Mouse (Mus musculus): Measurements from ENCODE around the gene Bloc1s1. TPM values are rescaled to one million over a fixed set of nuclear protein-coding genes. Genes with fewer than 3 reads are reported as not detected.

The Bloc1s1 gene
- total RNA-seq (2015) (190 and 212 TPM in 2 replicates), total RNA-seq (2017) (135 and 165 TPM in 2 replicates)

- ATAC-seq (ENCODE audit: poor library complexity, severe bottlenecking): no peak
Observed at GRCm38 (mm10) chr10:128923935-128924334, at the start of gene Bloc1s1. TSS of gene Bloc1s1 (minus strand) at chr10:128924035.

- no peak for ATAC-seq (ENCODE audit: poor library complexity, severe bottlenecking)
Observed at GRCm38 (mm10) chr10:128972841-128973240, 49.0 kb upstream of the Bloc1s1 start.

- ATAC-seq (ENCODE audit: poor library complexity, severe bottlenecking): no peak
Observed at GRCm38 (mm10) chr10:128970740-128971250, 47.0 kb upstream of the Bloc1s1 start.

GRCm38 (mm10) chr10:128968341-128968749 is 44.5 kb upstream of the Bloc1s1 start:
- no peak for ATAC-seq (ENCODE audit: poor library complexity, severe bottlenecking)

- peak; percentile 98 for ATAC-seq (ENCODE audit: poor library complexity, severe bottlenecking)
Observed at GRCm38 (mm10) chr10:128965871-128966270, 42.0 kb upstream of the Bloc1s1 start.

DNA sequence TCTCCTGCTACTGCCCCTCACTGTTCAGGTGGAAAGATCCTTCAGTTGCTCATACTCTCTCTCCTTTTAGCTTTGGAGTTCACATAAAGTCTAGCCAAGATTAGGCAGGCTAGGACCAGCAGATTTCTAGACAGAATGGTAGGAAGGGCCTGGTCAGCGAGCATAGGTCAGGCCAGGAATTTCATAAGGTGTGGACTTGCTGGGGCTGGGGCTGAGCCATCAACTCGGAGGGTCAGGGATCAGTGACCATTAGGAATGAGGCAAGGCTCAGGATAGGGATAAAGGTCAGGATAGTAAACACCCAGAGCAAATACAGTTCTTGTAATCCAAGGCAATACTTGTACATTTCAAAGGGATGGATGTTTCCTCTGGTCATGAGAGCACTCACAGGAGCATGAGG is 41.1 kb upstream of the Bloc1s1 start:
- no peak for ATAC-seq (ENCODE audit: poor library complexity, severe bottlenecking)

- peak; percentile 8; the same call in 1 of the 2 replicates for ATAC-seq (ENCODE audit: poor library complexity, severe bottlenecking)
Observed at GRCm38 (mm10) chr10:128960590-128961584, 37.1 kb upstream of the Bloc1s1 start, which contains the start of gene Mettl7b. TSS of gene Mettl7b (minus strand) at chr10:128960988.

DNA sequence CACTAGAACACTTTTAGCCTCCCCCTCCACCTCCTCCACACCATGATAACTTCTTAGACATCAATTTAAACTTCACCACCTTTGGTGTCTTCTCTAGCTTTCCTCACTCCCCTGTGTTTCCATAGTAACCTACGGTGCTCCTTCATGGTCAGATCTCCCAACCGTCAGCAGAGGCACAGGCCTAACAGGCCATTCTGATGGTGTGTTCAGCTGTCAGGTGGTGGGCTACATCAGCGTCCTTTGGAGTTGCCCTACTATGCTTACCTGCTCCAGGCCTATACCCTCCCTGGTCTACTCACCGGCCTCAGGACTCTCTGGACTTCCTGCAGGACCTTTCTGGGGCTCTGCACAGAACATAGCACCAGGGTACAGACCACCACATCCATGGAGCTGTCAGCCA is 36.3 kb upstream of the Bloc1s1 start:
- ATAC-seq (ENCODE audit: poor library complexity, severe bottlenecking): no peak

DNA sequence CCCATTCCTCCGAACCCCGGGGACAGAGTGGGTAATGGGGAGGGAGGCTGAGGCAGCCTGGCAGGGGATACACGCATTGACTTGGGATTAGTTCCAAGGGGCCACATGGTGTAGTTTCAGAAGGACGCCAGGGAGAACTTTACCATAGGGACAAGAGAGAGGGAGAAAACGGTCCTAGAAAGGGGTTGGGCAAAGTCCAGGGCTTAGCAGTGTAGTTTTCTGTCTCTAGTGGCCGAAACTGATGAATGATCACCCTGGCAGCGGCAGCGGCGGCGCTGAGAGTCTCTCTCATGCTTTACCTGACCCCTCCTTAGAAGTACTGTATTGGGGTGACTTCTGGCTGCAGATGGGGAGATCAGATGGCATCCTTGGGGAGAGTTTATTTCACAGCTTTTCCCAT is 34.5 kb upstream of the Bloc1s1 start:
- ATAC-seq (ENCODE audit: poor library complexity, severe bottlenecking): no peak

GRCm38 (mm10) chr10:128950208-128950887 is 26.5 kb upstream of the Bloc1s1 start:
- no peak for ATAC-seq (ENCODE audit: poor library complexity, severe bottlenecking)

DNA sequence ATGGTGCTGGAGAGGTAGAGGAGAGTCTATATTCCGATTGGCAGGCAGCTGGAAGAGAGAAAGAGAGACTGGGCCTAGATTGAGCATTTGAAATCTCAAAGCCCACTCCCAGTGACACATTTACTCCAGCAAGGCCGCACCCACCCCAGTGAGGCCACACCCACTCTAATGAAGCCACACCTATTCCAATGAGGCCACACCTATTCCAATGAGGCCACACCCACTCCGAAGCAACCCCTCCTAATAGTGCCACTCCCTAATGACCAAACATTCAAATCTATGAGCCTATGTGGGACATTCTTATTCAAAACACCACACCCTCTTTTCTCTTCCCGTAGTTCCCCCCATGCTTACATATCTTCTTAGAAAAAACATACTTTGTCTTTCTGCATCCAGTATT is 23.7 kb upstream of the Bloc1s1 start:
- ATAC-seq (ENCODE audit: poor library complexity, severe bottlenecking): no peak

DNA sequence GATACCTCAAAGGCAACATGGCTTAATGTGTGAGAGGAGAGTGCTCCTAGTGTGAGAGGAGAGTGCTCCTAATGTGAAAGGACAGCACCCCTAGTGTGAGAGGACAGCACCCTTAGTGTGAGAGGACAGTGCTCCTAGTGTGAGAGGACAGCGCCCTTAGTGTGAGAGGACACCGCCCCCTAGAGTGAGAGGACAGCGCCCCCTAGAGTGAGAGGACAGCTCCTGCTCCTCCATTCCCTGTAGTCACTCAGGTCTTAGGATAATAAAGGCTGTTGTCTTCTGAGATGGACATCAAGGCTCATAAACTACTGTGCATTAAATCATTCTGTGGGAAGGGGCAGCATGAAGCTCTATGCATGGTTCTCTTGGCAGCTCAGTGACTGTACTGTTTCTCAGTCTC is 21.8 kb upstream of the Bloc1s1 start:
- peak; percentile 63 for ATAC-seq (ENCODE audit: poor library complexity, severe bottlenecking)

- ATAC-seq (ENCODE audit: poor library complexity, severe bottlenecking): no peak
Observed at GRCm38 (mm10) chr10:128940475-128941061, 16.7 kb upstream of the Bloc1s1 start.

DNA sequence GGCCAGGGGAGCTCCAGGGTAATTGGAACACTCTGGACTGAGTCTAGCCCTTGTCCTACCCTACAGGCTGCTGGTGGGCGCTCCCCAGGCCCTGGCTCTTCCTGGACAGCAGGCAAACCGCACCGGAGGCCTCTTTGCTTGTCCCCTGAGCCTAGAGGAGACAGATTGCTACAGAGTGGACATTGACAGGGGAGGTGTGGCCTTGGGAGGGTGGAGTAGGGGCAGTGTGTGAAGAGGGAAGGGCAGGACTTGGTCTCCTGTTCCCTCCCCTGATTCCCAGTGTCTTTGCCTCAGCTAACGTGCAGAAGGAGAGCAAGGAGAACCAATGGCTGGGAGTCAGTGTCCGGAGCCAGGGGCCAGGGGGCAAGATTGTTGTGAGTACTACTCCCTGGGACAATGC is 15.1 kb upstream of the Bloc1s1 start:
- ATAC-seq (ENCODE audit: poor library complexity, severe bottlenecking): no peak

- ATAC-seq (ENCODE audit: poor library complexity, severe bottlenecking): no peak
Observed at GRCm38 (mm10) chr10:128938457-128938856, 14.6 kb upstream of the Bloc1s1 start.

DNA sequence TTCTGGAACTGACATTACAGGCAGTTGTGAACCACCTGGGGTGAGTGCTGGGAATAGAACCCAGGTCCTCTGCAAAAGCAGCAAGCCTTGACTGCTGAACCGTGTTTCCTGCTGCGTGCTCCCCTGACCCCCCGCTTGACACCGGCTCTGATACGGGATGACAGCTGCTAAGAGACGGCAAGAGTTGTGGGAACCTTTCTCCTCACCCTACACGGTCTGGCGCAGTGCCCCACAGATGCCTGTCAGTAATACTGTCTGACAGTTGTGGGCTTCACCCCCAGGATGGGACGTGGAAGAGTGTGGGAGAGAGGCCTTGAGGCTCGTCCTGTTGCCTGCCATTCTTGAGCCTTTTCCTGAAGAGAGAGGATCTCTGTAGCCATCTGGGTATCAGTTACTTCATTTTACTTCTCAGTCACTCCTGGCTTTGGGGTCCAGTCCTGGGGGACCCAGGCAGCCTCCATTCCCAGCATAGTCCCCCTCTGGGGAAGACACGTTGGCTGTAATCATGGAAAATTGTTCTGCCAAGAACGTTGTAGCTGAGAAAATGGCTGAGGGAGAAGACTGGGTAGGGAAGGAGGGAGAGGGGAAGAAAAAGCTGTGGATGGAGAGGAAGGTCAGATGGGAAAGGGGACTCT is 14.0 kb upstream of the Bloc1s1 start:
- ATAC-seq (ENCODE audit: poor library complexity, severe bottlenecking): no peak

GRCm38 (mm10) chr10:128935826-128936440 is 12.1 kb upstream of the Bloc1s1 start:
- no peak for ATAC-seq (ENCODE audit: poor library complexity, severe bottlenecking)

DNA sequence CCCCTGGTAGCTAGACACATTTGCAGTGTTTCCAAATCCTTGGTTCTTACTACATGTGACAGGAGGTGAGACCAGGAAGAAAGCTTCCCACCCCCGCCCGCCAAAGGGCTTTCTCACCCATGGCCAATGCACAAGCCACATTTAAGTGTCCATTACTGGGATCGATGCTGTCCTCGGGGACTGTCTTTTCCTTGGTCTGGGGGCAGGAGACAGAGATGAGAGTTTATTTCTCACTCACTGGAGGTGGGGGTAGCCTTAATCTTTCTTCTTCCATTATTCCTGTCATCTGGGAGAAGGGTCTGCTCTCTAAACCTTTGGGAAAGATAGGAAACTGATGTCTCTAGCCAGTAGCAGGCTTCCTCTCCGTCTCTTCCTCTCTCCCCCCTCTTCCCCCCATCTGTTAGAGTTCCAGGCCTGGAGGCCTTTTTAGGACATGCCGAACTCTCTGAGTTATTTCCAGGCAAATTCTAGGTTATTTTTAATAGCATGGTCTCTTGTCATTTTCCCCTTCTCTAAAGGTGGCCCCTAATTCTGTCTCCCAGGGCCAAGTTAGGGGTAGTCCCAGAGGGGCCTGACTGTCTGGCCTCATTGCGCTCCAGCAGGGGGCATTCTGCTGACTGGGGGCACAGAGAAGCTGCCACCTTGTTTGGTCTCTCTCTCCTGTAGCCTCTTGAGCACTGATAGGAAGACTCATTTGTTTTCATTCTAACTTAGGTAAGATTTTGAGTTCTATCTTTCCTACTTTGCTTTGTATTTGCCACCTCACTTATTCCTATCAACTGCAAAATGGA is 11.4 kb upstream of the Bloc1s1 start:
- no peak for ATAC-seq (ENCODE audit: poor library complexity, severe bottlenecking)

DNA sequence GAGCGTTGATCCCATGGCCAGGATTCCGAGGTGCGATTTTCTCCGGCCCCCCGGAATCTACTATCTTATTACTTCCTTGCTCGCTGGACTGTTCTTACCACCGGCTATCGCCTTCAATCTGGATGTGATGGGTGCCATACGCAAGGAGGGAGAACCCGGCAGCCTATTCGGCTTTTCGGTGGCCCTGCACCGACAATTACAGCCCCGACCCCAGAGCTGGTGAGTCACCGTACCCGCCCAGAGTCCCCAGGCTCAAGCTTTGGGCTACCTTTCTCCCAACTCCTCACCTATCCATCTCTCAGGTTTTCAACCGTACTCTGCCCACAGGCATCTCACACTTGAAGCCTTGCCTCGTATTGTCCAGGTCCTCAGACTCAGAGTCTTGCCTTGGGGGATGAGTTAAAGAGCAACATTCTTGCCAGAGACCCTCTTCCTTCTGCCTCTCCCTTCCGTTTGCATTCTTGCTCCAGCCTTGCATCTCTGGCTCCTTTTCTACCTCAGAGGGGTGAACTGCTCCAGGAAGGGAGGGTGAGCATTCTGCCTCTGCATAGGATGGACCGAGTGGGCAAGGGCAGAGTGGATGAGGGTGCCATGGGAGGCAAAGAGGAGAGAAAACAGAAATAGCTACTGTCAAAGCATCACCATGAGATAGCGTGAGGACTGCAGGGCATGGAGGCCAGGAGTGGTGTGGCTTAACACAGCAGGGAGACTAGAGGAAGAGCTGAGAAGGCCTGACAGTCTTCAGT is 10.3 kb upstream of the Bloc1s1 start:
- no peak for ATAC-seq (ENCODE audit: poor library complexity, severe bottlenecking)
